Mouse (Mus musculus) CD4-positive, CD25-positive, alpha-beta regulatory T cell, adult 2 months (primary cell): Measurements from ENCODE around the gene Car5a.

Experiments
- DNase-seq: peaks from one replicate; pipeline ENCODE4 v3.0.0-alpha.2; 2012; ENCODE audit warnings: low read depth, low spot score

The Car5a gene

DNA sequence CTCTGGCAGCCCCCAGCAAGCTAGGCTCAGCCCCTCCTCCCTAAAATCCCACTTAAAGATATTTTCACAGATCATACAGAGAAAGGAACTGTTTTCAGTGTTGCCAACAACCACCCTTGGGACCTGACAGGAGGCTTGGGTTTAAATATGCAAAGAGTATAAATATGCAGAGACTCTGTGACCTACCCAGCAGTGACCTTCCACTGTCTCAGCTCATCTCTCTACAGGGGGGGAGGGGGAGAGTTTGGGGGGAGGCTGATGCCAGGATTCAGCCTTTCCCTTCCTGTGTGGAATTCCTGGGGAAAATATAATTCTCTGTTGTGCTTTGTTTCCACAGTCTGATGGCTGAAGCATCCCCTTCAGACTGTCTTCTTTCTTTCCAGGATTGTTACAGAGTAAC, 9.8 kb downstream of the Car5a start:
- no peak for DNase-seq

GRCm38 (mm10) chr8:121934506-121934905, 10.2 kb downstream of the Car5a start:
- DNase-seq = peak; percentile 45

DNA sequence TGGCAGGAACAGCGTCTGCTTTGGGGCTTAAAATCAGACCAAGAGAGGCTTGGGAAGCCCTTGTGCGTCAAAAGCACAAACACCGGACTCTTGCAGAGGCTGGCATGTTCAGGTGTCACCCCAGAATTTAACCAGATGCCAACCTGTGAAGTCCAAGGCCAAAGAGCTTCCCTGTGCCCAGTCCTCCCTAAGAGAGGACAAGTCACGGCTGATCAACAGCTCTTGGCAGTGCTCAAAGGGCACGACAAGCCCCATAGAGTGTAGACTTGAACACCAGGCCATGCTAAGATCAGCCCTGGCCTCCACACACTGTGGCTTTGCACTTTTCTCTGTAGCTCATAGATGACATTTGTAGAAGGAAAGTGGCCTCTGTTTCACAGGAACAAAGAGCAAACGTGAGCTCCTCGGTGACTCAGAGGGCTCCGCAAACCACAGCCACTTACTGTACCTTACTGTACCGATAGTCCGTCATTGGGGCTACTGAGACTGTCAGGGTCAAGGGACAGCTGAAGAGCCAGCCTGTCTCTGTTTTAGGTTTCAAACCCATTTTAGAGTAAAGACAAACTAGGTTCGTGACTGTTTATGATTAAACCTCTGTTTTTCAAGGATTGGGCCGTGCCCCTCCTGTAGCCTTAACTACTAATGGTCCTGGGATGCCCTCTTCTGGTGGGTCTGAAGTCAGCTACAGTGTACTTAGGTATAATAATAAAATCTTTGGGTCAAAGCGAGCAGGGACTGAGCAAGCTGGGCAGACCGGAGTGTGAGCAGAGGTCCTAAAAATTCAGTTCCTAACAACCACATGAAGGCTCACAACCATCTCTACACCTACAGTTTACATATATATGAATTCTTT, 11.8 kb downstream of the Car5a start:
- no peak for DNase-seq

DNA sequence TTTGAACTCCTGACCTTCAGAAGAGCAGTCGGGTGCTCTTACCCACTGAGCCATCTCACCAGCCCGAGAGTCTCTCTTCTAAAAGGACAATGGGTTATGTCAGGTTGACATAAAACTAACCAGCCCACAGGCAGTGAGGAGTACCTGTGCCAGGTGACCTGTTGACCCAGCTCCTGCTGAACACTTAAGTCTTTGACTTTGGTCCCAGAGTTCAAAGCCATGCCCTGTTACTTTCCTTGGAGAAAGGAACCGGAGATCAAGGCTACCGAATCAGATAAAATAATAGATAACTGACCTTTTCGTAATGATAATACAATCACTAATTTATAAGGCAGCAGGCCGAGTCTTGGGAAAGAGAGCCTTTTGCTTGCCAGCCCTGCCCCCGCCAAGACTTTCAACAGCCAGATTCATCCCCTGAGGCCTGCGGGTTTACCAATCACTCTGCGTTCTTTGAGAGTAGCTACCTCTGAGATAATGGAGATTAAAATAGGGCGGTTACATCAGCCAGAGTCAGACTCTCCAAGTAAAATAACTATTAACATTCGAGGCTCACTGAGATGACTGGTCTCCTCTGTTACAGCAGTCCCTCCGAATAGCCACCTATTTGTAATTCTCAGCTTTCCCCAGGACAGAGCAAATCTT, 12.6 kb downstream of the Car5a start:
- no peak for DNase-seq

- no peak for DNase-seq
Observed at GRCm38 (mm10) chr8:121931571-121931970, 13.1 kb downstream of the Car5a start.

DNA sequence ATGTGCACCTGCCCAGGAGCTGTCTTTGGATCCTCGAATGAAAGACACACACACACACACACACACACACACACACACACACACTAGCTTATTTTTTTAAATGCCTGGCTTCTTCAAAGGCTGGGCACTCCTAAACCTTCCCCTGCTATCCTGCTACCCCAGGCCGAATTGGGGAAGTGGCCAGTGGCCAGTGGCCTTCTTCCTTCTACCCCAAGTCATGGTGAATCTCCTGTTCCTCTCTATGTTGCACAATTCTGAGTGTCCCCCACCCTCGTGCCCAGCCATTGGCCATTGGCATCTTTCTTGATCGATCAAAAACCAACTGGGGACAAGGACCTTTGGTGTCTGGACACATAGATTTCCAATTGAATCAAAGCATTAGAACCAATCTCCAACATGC, 14.7 kb downstream of the Car5a start:
- DNase-seq = no peak

DNA sequence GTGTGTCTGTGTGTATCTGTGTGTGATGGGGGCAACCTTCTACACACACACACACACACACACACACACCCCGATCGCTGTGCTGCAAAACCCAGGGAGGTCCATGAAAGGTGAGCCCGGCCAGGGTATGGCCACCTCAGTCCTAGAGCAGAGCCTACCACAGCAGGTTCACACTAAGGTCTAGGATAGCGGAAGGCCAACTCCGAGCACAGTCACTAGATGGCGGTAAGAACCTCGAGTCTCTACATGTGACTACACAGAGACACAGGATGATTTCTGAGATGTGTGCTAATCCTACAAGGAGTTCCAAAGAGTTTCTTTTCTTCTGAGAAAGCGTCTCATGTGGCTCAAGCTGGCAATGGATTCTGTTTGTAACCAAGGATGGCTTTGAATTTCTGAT, 17.4 kb downstream of the Car5a start:
- peak; percentile 75 for DNase-seq

- DNase-seq = no peak
Observed at GRCm38 (mm10) chr8:121926266-121926665, 18.4 kb downstream of the Car5a start.

DNA sequence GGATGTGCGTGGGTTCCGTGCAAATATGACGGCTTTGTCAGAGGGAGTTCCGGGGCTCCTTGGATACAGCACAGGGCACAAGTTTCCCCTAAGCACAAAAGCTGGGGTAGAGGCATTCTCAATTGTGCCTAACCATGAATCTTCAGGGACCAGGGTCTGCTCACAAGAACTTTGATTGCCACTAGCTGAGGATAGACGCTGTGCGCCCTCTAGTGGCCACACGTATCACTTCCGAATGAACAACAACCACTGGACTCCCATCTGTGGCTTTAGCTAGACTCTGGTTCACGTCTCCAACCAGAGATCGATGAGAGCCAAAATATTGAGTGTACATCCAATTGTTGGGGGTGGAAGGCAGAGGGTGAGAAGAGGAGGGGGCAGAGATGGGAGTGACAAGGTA, 19.1 kb downstream of the Car5a start:
- DNase-seq = peak; percentile 89

GRCm38 (mm10) chr8:121924681-121925080, 20.0 kb downstream of the Car5a start:
- no peak for DNase-seq

GRCm38 (mm10) chr8:121922101-121922500, 22.6 kb downstream of the Car5a start:
- no peak for DNase-seq

GRCm38 (mm10) chr8:121921582-121921981, 23.1 kb downstream of the Car5a start:
- DNase-seq = no peak

DNA sequence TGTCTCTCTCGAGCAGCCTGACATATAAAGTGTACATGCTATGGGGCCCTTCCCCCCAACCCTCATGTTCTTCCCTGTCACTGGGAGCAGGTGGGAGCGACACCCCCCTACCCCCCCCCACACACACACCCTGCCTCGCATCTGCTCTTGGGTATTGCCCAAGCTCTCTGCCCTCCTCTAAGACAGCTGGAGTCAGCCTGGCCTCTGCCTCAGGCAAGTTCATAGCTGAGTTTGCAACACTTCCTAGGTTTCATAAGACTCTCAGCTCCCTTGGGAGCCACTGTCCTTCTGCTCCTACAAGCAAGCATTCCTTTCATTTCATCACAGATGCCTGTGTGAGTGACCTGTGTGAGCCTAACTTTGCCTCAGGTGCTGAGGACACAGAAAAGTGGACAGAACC, 25.0 kb downstream of the Car5a start:
- no peak for DNase-seq

DNA sequence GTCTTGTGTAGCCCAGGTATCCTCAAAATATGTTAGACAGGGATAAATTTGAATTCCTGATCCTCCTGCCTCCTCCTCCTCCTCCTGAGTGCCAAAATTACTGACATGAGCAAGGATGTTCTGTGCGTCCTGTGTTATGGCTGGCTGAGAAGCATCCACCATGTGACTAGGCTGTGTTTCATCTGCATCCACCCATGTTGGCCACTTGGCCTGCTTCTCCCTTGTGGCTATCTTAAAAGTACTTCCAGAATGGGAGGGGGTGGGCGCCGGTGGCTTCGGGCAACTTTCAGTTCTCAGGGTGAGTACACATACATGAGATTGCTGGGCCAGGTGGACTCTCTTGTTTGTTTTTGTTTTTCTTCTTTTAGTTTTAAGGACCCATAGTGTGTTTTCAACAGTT, 25.5 kb downstream of the Car5a start:
- DNase-seq = no peak

GRCm38 (mm10) chr8:121913378-121913777, 31.3 kb downstream of the Car5a start:
- DNase-seq = no peak

GRCm38 (mm10) chr8:121912831-121913230, 31.9 kb downstream of the Car5a start:
- no peak for DNase-seq

DNA sequence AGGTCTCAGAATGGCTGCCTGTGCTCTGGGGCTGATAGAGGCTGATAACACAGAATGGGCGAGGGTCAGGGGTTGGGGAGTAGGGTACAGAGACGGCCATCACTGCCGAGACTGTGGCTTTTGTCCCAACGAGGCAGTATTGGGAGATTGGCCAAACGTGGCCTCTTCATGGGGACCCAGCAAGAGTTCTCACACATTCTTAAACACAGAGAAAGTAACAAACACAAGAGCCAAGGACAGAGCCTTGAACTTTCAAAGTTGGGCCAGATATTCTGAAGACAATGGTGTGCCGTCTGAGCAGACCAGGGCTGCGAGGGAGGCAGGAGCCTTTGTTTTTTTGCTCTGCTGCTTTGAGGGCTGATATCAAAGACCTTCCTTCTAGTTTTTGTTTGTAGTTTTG, 32.7 kb downstream of the Car5a start:
- no peak for DNase-seq

GRCm38 (mm10) chr8:121911400-121911799, 33.3 kb downstream of the Car5a start:
- DNase-seq = no peak

DNA sequence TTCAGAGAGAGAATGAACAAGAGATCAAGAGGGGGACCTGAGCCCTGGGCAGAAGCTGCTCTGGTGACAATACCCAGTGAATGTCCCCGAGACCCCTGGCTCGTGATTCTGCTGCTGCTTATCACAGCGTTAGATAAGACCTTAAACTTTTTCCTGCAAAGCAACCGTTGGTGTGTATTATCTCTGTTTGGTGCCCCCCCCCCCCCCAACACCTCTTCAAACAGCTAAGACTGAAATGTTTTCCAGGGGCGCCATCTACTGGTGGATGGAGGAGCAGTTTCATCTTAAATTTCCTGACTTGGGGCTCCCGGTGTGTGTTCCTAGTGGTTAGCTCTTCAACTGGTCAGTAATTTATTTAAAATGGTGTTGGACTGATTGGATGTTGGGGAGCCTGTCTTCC, 35.0 kb downstream of the Car5a start:
- DNase-seq = peak; percentile 90

GRCm38 (mm10) chr8:121909148-121909541, 35.6 kb downstream of the Car5a start:
- DNase-seq = no peak

GRCm38 (mm10) chr8:121908378-121909147, 36.1 kb downstream of the Car5a start:
- peak; percentile 41 for DNase-seq

DNA sequence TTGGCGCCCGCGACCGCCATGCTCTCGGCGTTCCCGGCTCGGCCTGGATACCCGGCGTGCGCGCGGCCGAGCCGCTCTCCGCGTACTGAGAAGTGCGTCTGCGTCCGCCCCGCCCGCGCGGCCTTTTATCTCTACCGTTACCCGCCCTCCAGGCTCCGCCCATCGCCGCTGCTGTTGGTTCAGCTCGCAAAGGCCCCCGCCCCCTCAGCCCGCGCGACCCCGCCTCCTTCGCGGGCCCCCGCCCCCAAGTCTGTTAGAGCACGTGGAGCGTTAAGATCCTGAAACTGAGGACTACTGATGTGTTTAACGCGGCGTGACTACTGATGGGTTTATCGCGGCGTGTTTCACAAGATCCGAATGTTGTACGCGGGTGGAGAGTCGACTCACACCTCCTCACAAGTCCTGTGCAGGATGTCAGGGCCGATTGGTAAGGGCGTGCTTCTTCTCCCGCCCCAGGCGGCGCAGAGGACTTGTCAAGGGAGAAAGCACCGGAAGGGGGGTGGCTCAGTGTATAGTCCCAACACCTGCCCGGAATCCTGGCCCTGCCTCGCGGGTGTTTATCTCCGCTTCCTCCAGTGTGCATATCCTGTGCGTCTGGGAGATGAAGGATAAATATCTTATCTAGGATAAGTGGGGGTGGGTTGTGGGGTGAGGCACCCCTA, 37.0 kb downstream of the Car5a start, which contains the start of gene Slc7a5:
Gene Slc7a5 (minus strand): TSS at position 108 of the 662 bp plus-strand sequence.
- peak; percentile 99 for DNase-seq
